Mouse (Mus musculus): Measurements from ENCODE around the gene Tunar. TPM values are rescaled to one million over a fixed set of nuclear protein-coding genes. Genes with fewer than 3 reads are reported as not detected.

Tunar gene
- polyA plus RNA-seq (2014; fragmentation: Illumina TruSeq; extraction: RNeasy Lipid Tissue Mini Kit (QIAGEN cat#74804)) = not detected

GRCm38 (mm10) chr12:105333570-105333969, at the start of gene Tunar:
Gene Tunar (plus strand): TSS chr12:105333870.

Other genes with a start within 250 kb of the Tunar start
- 3.9 TPM for gene Tcl1b2, start 187.9 kb upstream of the Tunar start, polyA plus RNA-seq (2014; fragmentation: Illumina TruSeq; extraction: RNeasy Lipid Tissue Mini Kit (QIAGEN cat#74804))
- gene Tcl1b1, start 174.2 kb upstream of the Tunar start, polyA plus RNA-seq (2014; fragmentation: Illumina TruSeq; extraction: RNeasy Lipid Tissue Mini Kit (QIAGEN cat#74804)) = 20.6 TPM
- 0.94 TPM for gene Tcl1b5, start 157.5 kb upstream of the Tunar start, polyA plus RNA-seq (2014; fragmentation: Illumina TruSeq; extraction: RNeasy Lipid Tissue Mini Kit (QIAGEN cat#74804))
- 2.1 TPM for gene Tcl1b3, start 142.8 kb upstream of the Tunar start, polyA plus RNA-seq (2014; fragmentation: Illumina TruSeq; extraction: RNeasy Lipid Tissue Mini Kit (QIAGEN cat#74804))
- gene Tcl1b4, start 131.9 kb upstream of the Tunar start, polyA plus RNA-seq (2014; fragmentation: Illumina TruSeq; extraction: RNeasy Lipid Tissue Mini Kit (QIAGEN cat#74804)) = 3.3 TPM
- 2.0 TPM for gene Tcl1, start 111.1 kb upstream of the Tunar start, polyA plus RNA-seq (2014; fragmentation: Illumina TruSeq; extraction: RNeasy Lipid Tissue Mini Kit (QIAGEN cat#74804))
- gene D430019H16Rik, start 120.0 kb downstream of the Tunar start, polyA plus RNA-seq (2014; fragmentation: Illumina TruSeq; extraction: RNeasy Lipid Tissue Mini Kit (QIAGEN cat#74804)) = 3.2 TPM
- 0.14 TPM for gene Bdkrb2, start 229.4 kb downstream of the Tunar start, polyA plus RNA-seq (2014; fragmentation: Illumina TruSeq; extraction: RNeasy Lipid Tissue Mini Kit (QIAGEN cat#74804))